Mouse (Mus musculus) neutrophil, adult 5-6 weeks (primary cell): ENCODE measurements at regions not wholly inside any gene's neighbourhood (a gene's known extent, or its start where the extent isn't known, plus 50 kb on each side); places are given as distances from the start of the nearest gene placed in this dataset.
A peak's percentile ranks its signal among the peaks of the same experiment; 100 is the strongest.

Experiments used
- ATAC-seq: fragments of 151-379, 151-347 bp; 2 replicates; pipeline ENCODE4 v1.8.0; 2017; ENCODE audit warnings: mild to moderate bottlenecking, moderate TSS enrichment; ENCODE audit not compliant: insufficient number of reproducible peaks, poor library complexity, low FRiP score, severe bottlenecking; ENCODE audit errors: extremely low read depth

GRCm38 (mm10) chr2:167831076-167832039, 100.5 kb upstream of the Ptpn1 start:
- peak; percentile 69 for ATAC-seq

GRCm38 (mm10) chr2:167828258-167828657, 103.6 kb upstream of the Ptpn1 start:
- ATAC-seq = no peak

- no peak for ATAC-seq
Measured at GRCm38 (mm10) chr2:167826922-167827703, 104.7 kb upstream of the Ptpn1 start.

GRCm38 (mm10) chr2:167823513-167823912, 108.3 kb upstream of the Ptpn1 start:
- ATAC-seq = no peak

GRCm38 (mm10) chr2:167823044-167823443, 108.8 kb upstream of the Ptpn1 start:
- ATAC-seq = no peak

GRCm38 (mm10) chr2:167821186-167821585, 110.7 kb upstream of the Ptpn1 start:
- ATAC-seq = no peak

- no peak for ATAC-seq
Measured at GRCm38 (mm10) chr2:167818799-167819198, 113.1 kb upstream of the Ptpn1 start.

GRCm38 (mm10) chr2:167817030-167817429, 114.8 kb upstream of the Ptpn1 start:
- no peak for ATAC-seq

GRCm38 (mm10) chr2:167815123-167815522, 116.7 kb upstream of the Ptpn1 start:
- peak; percentile 46 for ATAC-seq

- no peak for ATAC-seq
Measured at GRCm38 (mm10) chr2:167809256-167809655, 119.6 kb upstream of the Tmem189 start.

- peak; percentile 13; the same call in 1 of the 2 replicates for ATAC-seq
Measured at GRCm38 (mm10) chr2:167805629-167806304, 116.1 kb upstream of the Tmem189 start.

GRCm38 (mm10) chr2:167804493-167805227, 115.0 kb upstream of the Tmem189 start:
- peak; percentile 22; the same call in 1 of the 2 replicates for ATAC-seq

- no peak for ATAC-seq
Measured at GRCm38 (mm10) chr2:167802494-167802893, 112.9 kb upstream of the Tmem189 start.

GRCm38 (mm10) chr2:167801389-167801788, 111.8 kb upstream of the Tmem189 start:
- ATAC-seq = no peak

GRCm38 (mm10) chr2:167800648-167801245, 111.1 kb upstream of the Tmem189 start:
- no peak for ATAC-seq

- peak; percentile 37 for ATAC-seq
Measured at GRCm38 (mm10) chr2:167799629-167800387, 110.2 kb upstream of the Tmem189 start.

GRCm38 (mm10) chr2:167798969-167799513, 109.4 kb upstream of the Tmem189 start:
- no peak for ATAC-seq
